Mouse (Mus musculus): Measurements from ENCODE around the gene Gm16485. TPM values are rescaled to one million over a fixed set of nuclear protein-coding genes. Genes with fewer than 3 reads are reported as not detected.

Gm16485 gene
- 10 to 100 TPM; 12.2 to 13.6 TPM for total RNA-seq (2021)
- long read RNA-seq, experiment 1, result 0 reads
- long read RNA-seq, experiment 2, result 0 reads

DNA sequence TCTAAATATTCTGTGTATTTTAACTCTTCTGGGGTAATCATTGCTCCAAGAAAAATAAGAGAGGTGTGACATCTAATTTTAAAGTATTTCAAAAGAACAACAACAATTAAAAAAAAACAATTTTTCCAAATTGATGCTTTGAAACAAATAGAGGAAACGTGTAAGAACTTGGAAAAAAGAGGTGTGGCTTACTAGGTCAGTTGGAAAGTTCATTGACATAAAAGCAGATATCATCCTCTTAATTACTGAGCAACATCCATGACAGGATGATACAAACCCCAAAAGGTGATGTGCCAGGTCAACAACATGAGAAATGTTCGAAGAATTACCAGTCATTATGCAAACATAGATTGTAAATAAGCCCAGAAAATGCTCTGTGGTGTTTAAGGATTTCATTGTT is at the start of gene Gm16485:
Gene Gm16485, plus strand, starts transcription at position 301 of the 400 bp plus-strand sequence.
- DNase-seq (ENCODE audit: low spot score in 2 of 2), result no peak

DNA sequence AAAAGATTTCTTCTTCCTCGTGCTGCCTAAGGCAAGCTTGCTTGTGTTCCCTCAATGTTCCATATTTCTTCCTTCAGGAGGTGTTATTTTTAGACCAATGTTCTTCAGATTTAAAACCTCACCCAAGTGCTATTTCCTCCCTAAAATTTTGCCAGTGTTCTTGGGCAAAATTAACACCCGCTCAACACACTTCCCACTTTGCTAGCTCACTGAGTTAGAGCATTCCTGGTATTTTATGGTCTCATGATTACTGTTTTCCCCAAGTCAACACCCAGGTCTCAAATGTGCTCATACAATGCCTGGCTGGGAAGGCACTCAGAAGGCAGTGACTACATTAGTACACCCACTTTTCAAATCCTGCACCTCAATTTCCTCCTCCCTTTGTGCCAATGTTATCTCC is 44.0 kb upstream of the Gm16485 start:
- peak; percentile 10 to 39 for DNase-seq (ENCODE audit: low spot score in 2 of 2)

DNA sequence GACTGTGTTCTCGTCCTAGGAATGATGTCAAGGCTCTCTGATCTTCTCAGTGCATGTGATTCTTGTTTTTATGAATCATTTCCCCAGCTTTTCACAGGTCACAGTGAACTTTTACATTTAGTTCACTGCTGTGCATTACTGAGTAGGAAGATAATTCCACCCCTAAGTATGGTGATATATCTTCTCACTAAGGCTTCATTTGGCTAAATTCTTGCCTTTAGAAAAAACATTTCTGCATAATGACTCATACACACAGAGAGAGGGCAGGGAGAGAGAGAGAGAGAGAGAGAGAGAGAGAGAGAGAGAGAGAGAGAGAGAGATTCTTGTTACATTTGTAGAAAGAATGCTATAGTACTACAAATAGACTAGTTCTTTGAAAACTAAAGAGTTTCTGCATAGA is 33.8 kb upstream of the Gm16485 start:
- no peak for DNase-seq (ENCODE audit: low spot score in 2 of 2)

DNA sequence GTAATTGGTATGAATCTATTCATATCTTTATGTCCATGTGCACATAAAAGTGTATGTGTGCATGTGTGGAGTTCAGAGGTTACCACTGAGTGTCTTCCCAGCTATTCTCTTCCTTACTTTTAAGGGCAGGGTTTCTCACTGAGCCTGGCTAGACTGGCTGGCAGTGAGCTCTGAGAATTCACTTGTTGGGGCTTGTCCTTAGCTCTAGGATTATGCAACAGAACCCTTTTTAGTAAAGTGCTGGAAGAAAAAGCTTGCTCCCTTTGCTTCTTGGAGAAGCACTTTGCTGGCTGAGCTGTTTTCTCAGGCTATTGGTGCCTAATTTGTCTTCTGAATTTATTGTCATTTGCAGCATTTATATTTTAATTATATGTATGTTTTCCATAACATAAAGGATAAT is 18.3 kb upstream of the Gm16485 start:
- DNase-seq (ENCODE audit: low spot score in 2 of 2), result no peak

DNA sequence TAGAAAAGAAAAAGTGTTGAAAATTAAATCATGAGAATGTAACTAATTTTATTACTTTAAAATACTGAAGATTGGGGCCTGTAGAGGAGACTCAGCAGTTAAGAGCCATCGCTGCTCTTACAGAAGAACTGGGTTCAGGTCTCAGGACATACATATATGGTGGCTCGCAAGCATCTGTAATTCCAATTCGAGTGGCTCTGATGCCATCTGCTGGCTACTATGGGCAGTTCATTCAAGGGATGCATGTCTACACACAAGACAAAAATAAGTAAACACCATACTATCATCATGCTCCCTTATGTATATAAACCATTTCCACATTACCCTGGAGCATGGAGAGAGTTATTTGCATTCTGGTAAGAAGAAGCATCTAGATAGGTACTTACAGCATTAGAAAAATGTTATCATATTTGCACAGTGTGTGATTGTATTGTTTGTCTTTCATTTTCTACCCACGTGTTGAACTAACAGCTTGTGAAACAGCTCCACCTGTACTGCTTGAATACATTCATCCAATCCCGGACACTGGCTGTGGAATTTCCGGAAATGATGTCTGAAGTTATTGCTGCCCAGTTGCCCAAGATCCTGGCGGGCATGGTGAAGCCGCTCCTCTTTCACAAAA is 7.0 kb upstream of the Gm16485 start:
- peak; percentile 36 to 60 for DNase-seq (ENCODE audit: low spot score in 2 of 2)

DNA sequence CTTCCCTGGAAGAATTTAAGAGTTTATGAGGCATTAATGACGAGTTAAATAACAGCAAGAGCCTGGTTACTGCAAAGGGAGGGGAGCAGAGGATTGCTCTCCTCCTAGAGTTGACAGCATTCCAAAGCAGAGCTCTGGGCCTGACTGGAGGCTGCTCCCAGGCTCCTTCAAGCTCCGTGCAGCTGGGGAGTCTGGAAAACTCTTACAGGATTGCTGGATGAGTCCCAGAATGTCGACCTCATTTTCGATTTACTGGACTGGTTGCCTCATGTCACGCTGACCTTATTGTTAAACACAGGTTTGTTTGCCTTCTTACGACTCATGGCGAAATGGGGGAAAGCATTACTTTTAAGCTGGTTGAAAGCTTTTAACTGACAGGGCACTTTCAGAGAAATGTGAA is 1.4 kb upstream of the Gm16485 start:
- no peak for DNase-seq (ENCODE audit: low spot score in 2 of 2)

DNA sequence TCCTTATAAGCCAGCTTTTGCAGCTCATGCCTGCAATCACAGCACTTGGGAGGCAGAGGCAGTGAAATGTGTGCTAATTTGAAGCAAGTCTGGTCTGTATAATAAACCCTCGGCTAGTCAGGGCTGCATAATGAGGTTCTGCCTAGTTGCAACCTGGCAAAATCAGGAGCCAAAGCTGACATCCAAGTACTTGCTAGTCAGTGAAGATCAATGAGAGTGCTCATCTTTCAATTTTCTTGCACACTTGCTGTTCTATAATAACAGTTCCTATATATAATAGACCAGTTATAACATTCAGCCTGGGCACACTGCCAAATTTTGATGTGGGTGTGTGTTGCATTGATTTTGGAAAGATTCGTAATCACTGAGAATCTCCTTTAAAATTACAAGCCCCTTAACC is 6.2 kb downstream of the Gm16485 start:
- DNase-seq (ENCODE audit: low spot score in 2 of 2), result peak; percentile 25 to 35

DNA sequence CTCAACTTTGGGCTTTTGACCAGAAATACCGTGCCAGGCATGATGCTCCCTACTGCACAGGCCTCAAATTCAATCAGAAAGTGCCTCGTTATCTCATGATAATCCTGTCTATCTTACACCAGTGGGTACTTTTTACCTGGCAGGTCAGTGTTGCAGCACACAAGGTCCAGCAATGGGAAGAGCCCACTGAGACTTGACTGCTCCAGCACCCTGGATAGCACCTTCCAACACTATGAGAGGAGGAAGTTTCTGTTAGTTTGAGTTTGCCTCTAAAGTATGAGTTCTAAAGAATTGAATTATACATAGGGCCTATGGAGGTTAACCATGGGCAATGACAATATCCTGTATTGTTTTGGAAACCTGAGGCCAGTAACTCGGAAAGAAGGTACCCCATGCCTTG is 10.7 kb downstream of the Gm16485 start:
- no peak for DNase-seq (ENCODE audit: low spot score in 2 of 2)

DNA sequence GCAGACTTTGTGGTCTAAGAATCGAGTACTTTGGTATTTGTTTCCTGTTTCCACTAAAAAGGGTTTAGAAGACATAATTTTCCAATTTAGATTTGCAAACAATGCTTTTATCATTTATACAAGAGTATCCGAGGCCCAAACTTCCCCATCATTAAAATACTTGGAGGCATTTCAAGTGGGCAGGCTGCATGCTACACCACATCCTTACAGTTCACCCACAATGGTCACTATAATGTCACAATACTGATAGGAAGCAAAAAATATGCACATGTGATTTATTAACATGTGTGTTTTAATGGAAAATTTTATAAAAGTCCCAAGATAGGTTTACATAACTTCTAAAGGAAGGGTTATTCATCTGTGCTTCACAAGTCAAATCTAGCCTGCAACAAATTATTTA is 24.9 kb downstream of the Gm16485 start:
- no peak for DNase-seq (ENCODE audit: low spot score in 2 of 2)

DNA sequence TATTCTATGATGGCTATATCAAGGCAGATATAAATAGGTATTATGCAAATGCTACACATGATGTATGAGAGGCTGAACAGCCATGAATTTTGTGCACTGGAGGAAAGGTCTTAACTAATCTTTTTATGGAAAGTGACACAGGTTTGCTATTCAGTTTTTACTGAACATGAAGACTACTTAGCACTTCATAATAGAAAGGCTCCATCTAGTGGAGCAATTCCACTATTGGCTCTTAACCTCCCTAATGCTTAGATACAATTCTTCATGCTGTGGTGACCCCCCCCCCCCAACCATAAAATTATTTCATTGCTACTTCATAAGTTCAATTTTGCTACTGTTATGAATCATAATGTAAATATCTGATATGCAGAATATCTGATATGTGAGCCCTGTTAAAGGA is 29.6 kb downstream of the Gm16485 start:
- no peak for DNase-seq (ENCODE audit: low spot score in 2 of 2)

DNA sequence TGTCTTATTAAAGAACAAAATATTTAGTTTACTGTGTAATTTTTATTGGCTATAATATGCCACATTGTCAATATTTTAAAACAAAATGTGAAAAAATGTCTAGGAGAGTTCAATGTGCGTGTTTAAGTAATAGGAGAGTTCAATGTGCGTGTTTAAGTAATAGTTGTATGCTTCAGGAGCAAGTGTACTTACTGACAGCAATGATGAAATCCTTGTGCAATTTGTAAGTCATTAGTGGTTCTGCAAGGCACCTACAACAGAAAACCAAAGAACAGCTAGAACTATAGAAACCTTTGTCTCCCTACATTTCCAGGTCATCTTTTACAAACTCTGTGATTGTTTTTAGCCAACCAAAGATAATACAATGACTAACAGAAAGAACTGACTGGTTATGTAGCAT is 43.5 kb downstream of the Gm16485 start:
- DNase-seq (ENCODE audit: low spot score in 2 of 2), result no peak

Other genes starting within 250 kb of the Gm16485 start
- gene Pgr, start 72.0 kb upstream of the Gm16485 start, total RNA-seq (2021), result 10 to 100 TPM; 21.3 to 21.4 TPM